Mouse (Mus musculus): ENCODE data around the gene Coro6.

DNA sequence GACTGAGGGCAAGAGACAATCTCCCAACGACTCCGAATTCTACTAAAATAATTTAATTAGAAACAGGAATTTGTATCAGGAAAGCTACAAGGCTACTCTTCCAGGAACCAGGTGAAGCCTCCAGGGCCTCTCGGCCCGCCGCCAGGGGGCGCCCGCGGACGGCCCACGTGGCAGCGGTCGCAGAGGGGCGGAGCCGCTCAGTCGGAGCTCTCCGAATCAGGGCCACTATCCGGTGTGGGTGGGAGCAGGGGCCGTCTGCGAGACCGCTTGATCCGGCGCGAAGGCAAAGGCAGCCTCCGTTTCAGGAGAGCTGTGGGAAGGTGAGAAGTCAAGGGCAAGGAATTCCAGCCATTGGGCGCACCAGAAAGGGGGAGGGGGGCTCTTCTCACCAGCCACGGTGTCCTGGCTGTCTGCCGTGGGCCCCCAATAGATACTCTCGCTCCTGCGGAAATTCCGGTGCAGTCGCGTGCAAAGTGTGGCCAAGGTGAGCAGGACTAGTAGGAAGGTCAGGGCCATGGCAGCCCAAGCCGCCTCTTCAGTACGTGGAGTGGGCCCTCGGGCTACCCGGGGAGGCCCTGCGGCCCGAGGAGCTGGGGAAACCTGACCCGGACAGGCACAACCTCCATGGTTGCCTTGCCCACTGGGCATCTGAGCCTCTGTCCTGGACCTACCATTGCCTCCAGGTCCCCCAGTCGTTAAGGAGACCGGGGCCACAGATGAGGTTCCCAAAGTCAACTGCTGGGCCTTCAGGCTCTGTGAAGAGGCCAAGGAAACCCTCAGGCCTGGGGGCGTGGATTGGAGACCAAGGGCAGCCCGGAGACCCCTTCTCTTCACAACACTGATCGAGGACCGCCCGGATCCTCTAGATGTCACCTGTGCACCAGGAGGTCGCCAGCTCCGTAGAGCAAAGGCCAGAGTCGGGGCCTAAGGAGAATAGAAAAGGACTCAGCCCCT, 46.1 kb downstream of the Coro6 start:
- TF ChIP-seq CTCF (IDR thresholded peaks at IDR 0.05; ENCODE audit: control insufficient read depth, insufficient read depth, insufficient replicate concordance, low read depth, low read length) (peak; percentile 76), POLR2A (IDR thresholded peaks at IDR 0.05; ENCODE audit: control insufficient read depth, low read depth, low read length) (peak; percentile 20)

Measured in testis, adult 2 months (tissue).